Mouse (Mus musculus) liver, adult 2 months (tissue): ENCODE data around the gene Sardh. TPM values are rescaled to one million over a fixed set of nuclear protein-coding genes. Genes with fewer than 3 reads are reported as not detected.
A peak's percentile ranks its signal among the peaks of the same experiment; 100 is the strongest.

Experiments used
- DNase-seq: peaks from one replicate; pipeline ENCODE4 v3.0.0-alpha.2; 2011; ENCODE audit warnings: low read depth, low spot score; ENCODE audit errors: extremely low read depth
- H3K27ac ChIP-seq: fragments of 200-500 bp; replicated peaks from 2 replicates; pipeline ENCODE4 v1.5.1; 2012; ENCODE audit warnings: low read depth, mild to moderate bottlenecking, control low read depth, inconsistent platforms, low read length; ENCODE audit not compliant: insufficient read depth
- H3K27me3 ChIP-seq: fragments of 200-500 bp; 2 replicates; pipeline ENCODE4 v1.6.1; 2012; ENCODE audit warnings: mild to moderate bottlenecking, moderate library complexity, low read length, inconsistent platforms; ENCODE audit not compliant: control insufficient read depth, insufficient read depth
- H3K36me3 ChIP-seq: fragments of 200-500 bp; 2 replicates; pipeline ENCODE4 v1.6.1; 2012; ENCODE audit warnings: low read length, inconsistent platforms; ENCODE audit not compliant: control insufficient read depth, insufficient read depth
- H3K4me1 ChIP-seq: fragments of 200-500 bp; 2 replicates; pipeline ENCODE4 v1.6.1; 2011; ENCODE audit warnings: low read length; ENCODE audit not compliant: control insufficient read depth, insufficient read depth
- H3K4me3 ChIP-seq: fragments of 200-500 bp; 2 replicates; pipeline ENCODE4 v1.5.1; 2011; ENCODE audit warnings: low read depth, mild to moderate bottlenecking, control low read depth, low read length, moderate library complexity; ENCODE audit not compliant: insufficient read depth
- H3K79me2 ChIP-seq: fragments of 200-500 bp; 2 replicates; pipeline ENCODE4 v1.6.1; 2012; ENCODE audit warnings: inconsistent platforms, mild to moderate bottlenecking, low read length, moderate library complexity; ENCODE audit not compliant: control insufficient read depth, insufficient read depth
- H3K9ac ChIP-seq: fragments of 200-500 bp; 2 replicates; pipeline ENCODE4 v1.6.1; 2012; ENCODE audit warnings: low read depth, mild to moderate bottlenecking, control low read depth, inconsistent platforms, low read length
- CTCF ChIP-seq: fragments of 200-500 bp; IDR thresholded peaks from 2 replicates; pipeline ENCODE4 v1.5.1; 2011; ENCODE audit warnings: low read depth, low read length, control low read depth
- POLR2A ChIP-seq: fragments of 200-500 bp; IDR thresholded peaks from 2 replicates; pipeline ENCODE4 v1.6.1; 2011; ENCODE audit warnings: low read length, control low read depth; ENCODE audit not compliant: insufficient read depth; ENCODE audit errors: extremely low read depth
- WGBS: fragments of 180-500 bp; shearing (Covaris S2); methylation state at CpG from one replicate; pipeline ENCODE4 v1.1.7; 2018; 5-methylcytosine and 5-hydroxymethylcytosine counted together
- polyA plus RNA-seq: library from polyadenylated mRNA; depleted of rRNA; stranded (reverse); fragments of >200 nt; gene quantifications from 2 replicates; pipeline ENCODE4 v1.2.3, GENCODE M21; 2012
- total RNA-seq: library from RNA; depleted of rRNA; stranded (reverse); fragments of >200 nt; gene quantifications from 2 replicates; pipeline ENCODE4 v1.2.3, GENCODE M21; 2014

Gene Sardh
- total and polyA plus RNA-seq, 2 experiments, result 382 to 768 TPM

DNA sequence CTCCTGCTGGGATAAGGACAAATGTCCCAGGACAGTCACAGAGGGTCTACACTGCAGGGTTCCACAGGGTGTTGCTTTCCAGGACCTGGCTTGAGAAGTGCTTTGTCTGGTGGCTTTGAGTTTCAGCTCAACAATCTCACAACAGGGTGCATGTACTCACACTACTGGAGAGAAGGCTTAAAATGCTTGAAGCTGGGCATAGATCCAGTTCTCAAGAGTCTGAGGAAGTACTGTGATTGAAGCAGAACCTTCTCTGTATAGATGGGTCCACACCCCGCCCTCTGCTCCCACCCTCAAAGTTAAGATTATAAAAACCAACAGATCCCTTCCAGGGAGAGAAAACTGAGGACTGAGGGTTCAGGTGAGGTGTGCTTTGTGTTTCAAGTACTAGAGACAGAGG, 47.6 kb downstream of the Sardh start:
- H3K9ac ChIP-seq, result no peak overlapping the region
- WGBS, result 92% methylated on average over 1 of the region's 1 CpGs

DNA sequence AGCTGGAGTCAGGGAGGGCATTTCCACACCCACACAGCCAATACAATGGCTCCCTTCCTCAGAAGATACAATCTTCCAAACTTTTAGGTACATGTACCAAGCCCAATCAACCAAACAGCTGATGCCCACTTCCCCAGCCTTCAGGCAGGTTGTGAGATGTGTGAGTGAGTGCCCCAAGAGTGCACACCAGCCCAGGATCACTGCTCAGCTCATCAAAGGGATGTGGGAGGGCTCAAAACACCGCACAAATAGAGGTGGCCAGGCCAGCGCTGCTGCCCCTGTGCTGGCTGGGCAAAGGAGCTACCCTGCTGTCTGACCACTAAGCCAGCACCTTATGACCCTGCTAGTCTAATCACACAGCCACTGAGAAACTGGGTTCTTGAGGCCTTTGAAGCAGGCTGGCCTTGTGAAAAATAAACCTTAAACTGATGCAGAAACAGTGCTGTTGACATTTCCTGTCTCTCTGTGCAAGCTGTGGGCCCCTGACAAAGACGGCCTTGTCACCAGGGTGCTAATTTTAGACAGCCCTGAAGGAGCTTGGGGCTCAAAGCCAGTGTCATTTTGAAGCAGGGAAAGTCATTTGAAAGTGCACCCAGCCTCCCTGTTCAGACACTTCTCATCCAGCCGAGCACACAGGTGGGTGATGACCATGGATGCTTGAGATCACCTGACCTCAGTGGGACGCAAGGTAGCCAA, 49.4 kb downstream of the Sardh start:
- no peak for DNase-seq
- Histone ChIP-seq H3K27me3 (no peaks in the 10 kb centered on the region), H3K9ac (no peak overlapping the region), H3K79me2 (no peaks in the 10 kb centered on the region), H3K4me3 (no peak overlapping the region), H3K36me3 (peaks cover 27% of the 10 kb centered on the region), H3K27ac (no peak overlapping the region), H3K4me1 (peaks cover 6% of the 10 kb centered on the region; the same call in 1 of the 2 replicates)
- WGBS, result 73% methylated on average over 5 of the region's 5 CpGs
- no peak for TF ChIP-seq CTCF
- TF ChIP-seq POLR2A, result no peak

More for the DNA sequence above, 47.6 kb downstream of the Sardh start:
- no peak overlapping the region for H3K27ac ChIP-seq
- TF ChIP-seq CTCF (no peak), POLR2A (no peak)
- H3K27me3 ChIP-seq, result no peaks in the 10 kb centered on the region
- H3K4me3 ChIP-seq, result no peak overlapping the region
- H3K36me3 ChIP-seq, result peaks cover 21% of the 10 kb centered on the region
- H3K4me1 ChIP-seq, result peaks cover 6% of the 10 kb centered on the region; the same call in 1 of the 2 replicates
- no peaks in the 10 kb centered on the region for H3K79me2 ChIP-seq
- DNase-seq, result no peak

DNA sequence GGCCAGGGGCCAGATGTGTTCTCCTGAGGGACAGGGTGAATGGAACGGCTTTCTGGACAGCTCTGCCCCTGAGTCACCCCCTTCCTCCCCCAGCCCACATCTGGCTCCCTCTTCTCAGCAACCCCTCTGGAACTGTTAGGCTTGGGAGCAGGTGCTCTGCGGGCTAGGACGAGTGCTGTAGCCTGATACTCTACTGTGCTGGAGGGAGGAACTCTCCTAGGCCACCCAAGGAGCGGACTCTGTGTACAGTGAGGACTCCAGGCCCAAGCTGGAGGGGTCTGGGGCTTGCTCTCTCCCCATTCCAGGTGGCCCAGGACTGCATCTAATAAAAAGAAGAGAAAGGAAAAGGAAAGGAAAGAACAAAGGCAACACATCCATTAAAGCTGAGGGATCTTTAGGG, 58.1 kb downstream of the Sardh start:
- TF ChIP-seq POLR2A (no peak), CTCF (no peak)
- no peak overlapping the region for H3K9ac ChIP-seq
- no peaks in the 10 kb centered on the region for H3K4me1 ChIP-seq
- DNase-seq, result no peak
- 88% methylated on average over 4 of the region's 4 CpGs for WGBS
- no peaks in the 10 kb centered on the region for H3K79me2 ChIP-seq
- H3K36me3 ChIP-seq, result peaks cover 33% of the 10 kb centered on the region
- H3K27me3 ChIP-seq, result no peaks in the 10 kb centered on the region
- H3K4me3 ChIP-seq, result no peak overlapping the region
- H3K27ac ChIP-seq, result no peak overlapping the region

DNA sequence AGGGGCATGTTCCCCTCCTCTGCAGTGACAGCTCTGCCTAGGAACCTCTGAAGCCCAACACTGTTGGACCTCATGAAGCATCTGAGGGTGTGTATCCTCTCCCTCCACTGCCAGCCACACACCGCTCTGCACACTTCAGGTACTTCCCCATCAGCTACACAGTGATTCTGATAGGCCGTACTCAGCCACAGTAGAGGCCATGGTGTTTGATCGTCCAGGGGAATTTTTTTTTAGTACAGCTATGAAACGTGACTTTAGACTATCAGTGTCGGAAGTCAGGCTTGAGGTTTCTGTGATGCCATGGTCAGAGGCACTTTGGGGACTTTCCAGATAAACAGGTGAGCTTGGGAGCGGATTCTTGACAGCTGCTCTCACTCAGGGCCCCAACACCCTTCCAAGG, 60.6 kb downstream of the Sardh start:
- no peaks in the 10 kb centered on the region for H3K27me3 ChIP-seq
- WGBS, result 67% methylated on average over 6 of the region's 6 CpGs
- H3K4me1 ChIP-seq, result no peaks in the 10 kb centered on the region
- TF ChIP-seq POLR2A (no peak), CTCF (no peak)
- no peak overlapping the region for H3K4me3 ChIP-seq
- peak; percentile 28 for DNase-seq
- no peak overlapping the region for H3K27ac ChIP-seq
- peaks cover 18% of the 10 kb centered on the region; the same call in 1 of the 2 replicates for H3K36me3 ChIP-seq
- H3K9ac ChIP-seq, result no peak overlapping the region
- no peaks in the 10 kb centered on the region for H3K79me2 ChIP-seq

DNA sequence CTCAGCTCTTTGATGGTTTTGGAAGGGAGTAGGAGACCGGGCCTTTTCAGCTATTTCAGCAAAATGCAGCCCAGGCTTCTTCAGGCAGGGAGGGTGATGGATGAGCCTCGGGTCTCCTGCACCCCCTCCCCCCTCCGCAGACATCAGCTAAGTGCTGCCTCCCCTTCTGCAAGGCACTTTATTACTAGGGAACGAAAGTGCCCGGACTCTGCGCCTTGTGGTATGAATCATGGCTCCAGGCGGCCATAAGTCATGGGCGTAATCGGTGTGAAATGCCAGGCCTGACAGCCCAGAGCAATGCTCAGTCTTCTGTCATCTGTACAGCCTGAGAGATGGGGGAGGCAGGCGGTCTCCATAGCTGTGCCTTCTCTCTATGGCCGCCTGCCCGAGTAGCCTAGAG, 64.4 kb downstream of the Sardh start:
- no peaks in the 10 kb centered on the region for H3K79me2 ChIP-seq
- H3K27ac ChIP-seq, result no peak overlapping the region
- DNase-seq, result no peak
- no peak for TF ChIP-seq CTCF
- no peak for TF ChIP-seq POLR2A
- no peak overlapping the region for H3K9ac ChIP-seq
- H3K36me3 ChIP-seq, result peaks cover 2% of the 10 kb centered on the region; the same call in 1 of the 2 replicates
- 87% methylated on average over 12 of the region's 12 CpGs for WGBS
- H3K4me3 ChIP-seq, result no peak overlapping the region
- no peaks in the 10 kb centered on the region for H3K27me3 ChIP-seq
- H3K4me1 ChIP-seq, result no peaks in the 10 kb centered on the region

DNA sequence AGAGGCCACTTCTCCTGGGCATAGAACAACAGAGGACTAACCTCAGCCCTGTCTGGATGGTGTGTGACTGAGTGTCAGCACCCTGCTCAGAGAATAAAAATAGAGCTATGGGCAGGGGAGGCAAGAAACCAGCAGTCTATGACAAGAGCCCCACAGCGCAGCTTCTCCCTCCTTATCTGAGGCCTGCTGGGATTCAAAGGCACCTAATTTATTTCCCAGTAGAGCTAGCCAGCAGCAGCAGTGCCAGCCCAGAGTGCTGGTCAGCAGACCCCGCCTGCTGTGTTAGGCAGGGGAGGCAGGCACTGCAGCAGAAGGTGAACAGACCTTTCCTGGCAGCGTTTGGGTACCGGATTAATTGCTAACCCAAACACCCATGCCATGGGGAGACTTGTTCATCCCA, 66.2 kb downstream of the Sardh start:
- DNase-seq, result no peak
- H3K27ac ChIP-seq, result no peak overlapping the region
- H3K36me3 ChIP-seq, result no peaks in the 10 kb centered on the region
- H3K9ac ChIP-seq, result no peak overlapping the region
- no peak for TF ChIP-seq POLR2A
- TF ChIP-seq CTCF, result no peak
- WGBS, result 70% methylated on average over 4 of the region's 4 CpGs
- H3K79me2 ChIP-seq, result no peaks in the 10 kb centered on the region
- H3K27me3 ChIP-seq, result no peaks in the 10 kb centered on the region
- H3K4me3 ChIP-seq, result no peak overlapping the region
- no peaks in the 10 kb centered on the region for H3K4me1 ChIP-seq
